Mouse (Mus musculus) small intestine, adult 2 months (tissue): ENCODE measurements at regions not wholly inside any gene's neighbourhood (a gene's known extent, or its start where the extent isn't known, plus 50 kb on each side); places are given as distances from the start of the nearest gene placed in this dataset.

ENCODE experiments used
- H3K27ac ChIP-seq: fragments of 200-500 bp; 2 replicates; pipeline ENCODE4 v1.5.1; 2012; ENCODE audit warnings: low read depth, low read length, control low read depth, inconsistent platforms; ENCODE audit not compliant: insufficient read depth
- H3K27me3 ChIP-seq: fragments of 200-500 bp; 2 replicates; pipeline ENCODE4 v1.6.1; 2012; ENCODE audit warnings: mild to moderate bottlenecking, moderate library complexity, low read length, inconsistent platforms; ENCODE audit not compliant: control insufficient read depth, insufficient read depth
- H3K36me3 ChIP-seq: fragments of 200-500 bp; 2 replicates; pipeline ENCODE4 v1.6.1; 2012; ENCODE audit warnings: mild to moderate bottlenecking, low read length, control low read depth, inconsistent platforms; ENCODE audit not compliant: control insufficient read depth, insufficient read depth
- H3K4me1 ChIP-seq: fragments of 200-500 bp; 2 replicates; pipeline ENCODE4 v1.6.1; 2012; ENCODE audit warnings: low read length, inconsistent platforms, mixed read lengths; ENCODE audit not compliant: control insufficient read depth, insufficient read depth, insufficient read length
- H3K4me3 ChIP-seq: fragments of 200-500 bp; 2 replicates; pipeline ENCODE4 v1.5.1; 2012; ENCODE audit warnings: low read depth, mild to moderate bottlenecking, control low read depth, inconsistent platforms, low read length, moderate library complexity
- CTCF ChIP-seq: fragments of 200-500 bp; IDR thresholded peaks from 2 replicates; pipeline ENCODE4 v1.5.1; 2012; ENCODE audit warnings: low read depth, mild to moderate bottlenecking, control low read depth, inconsistent platforms, low read length, moderate library complexity, mixed read lengths; ENCODE audit not compliant: insufficient replicate concordance, insufficient read length; ENCODE audit errors: extremely low read depth
- POLR2A ChIP-seq: fragments of 200-500 bp; IDR thresholded peaks from 2 replicates; pipeline ENCODE4 v1.6.1; 2012; ENCODE audit warnings: low read depth, mild to moderate bottlenecking, control low read depth, inconsistent platforms, low read length, moderate library complexity
- WGBS: fragments of 180-500 bp; shearing (Covaris S2); methylation state at CpG from one replicate; pipeline ENCODE4 v1.1.7; 2018; 5-methylcytosine and 5-hydroxymethylcytosine counted together

- H3K4me3 ChIP-seq = no peak overlapping the region
- H3K4me1 ChIP-seq = no peaks in the 10 kb centered on the region
- H3K27ac ChIP-seq = no peak overlapping the region
- 60% methylated on average over 2 of the region's 2 CpGs for WGBS
- H3K27me3 ChIP-seq = peaks cover 8% of the 10 kb centered on the region
- TF ChIP-seq CTCF = no peak
- no peak for TF ChIP-seq POLR2A
- no peaks in the 10 kb centered on the region for H3K36me3 ChIP-seq
Measured at GRCm38 (mm10) chr19:45288722-45289121, 53.1 kb upstream of the Lbx1 start.

- no peak overlapping the region for H3K4me3 ChIP-seq
- peaks cover 41% of the 10 kb centered on the region for H3K27me3 ChIP-seq
- 0 out of 2 replicates have a peak, but pooled peaks cover 5% of the 10 kb centered on the region for H3K4me1 ChIP-seq
- TF ChIP-seq POLR2A (no peak), CTCF (peak; percentile 35; the same call in 1 of the 2 replicates)
- WGBS = 31% methylated on average over 3 of the region's 3 CpGs
- H3K36me3 ChIP-seq = no peaks in the 10 kb centered on the region
- no peak overlapping the region for H3K27ac ChIP-seq
Measured at GRCm38 (mm10) chr19:45297812-45298211, 62.2 kb upstream of the Lbx1 start.

- H3K4me3 ChIP-seq = no peak overlapping the region
- H3K4me1 ChIP-seq = 0 out of 2 replicates have a peak, but pooled peaks cover 5% of the 10 kb centered on the region
- H3K27ac ChIP-seq = no peak overlapping the region
- no peak for TF ChIP-seq POLR2A
- no peak for TF ChIP-seq CTCF
- no peaks in the 10 kb centered on the region for H3K36me3 ChIP-seq
- 75% methylated on average over 3 of the region's 3 CpGs for WGBS
- peaks cover 44% of the 10 kb centered on the region for H3K27me3 ChIP-seq
Measured at GRCm38 (mm10) chr19:45299341-45299740, 63.7 kb upstream of the Lbx1 start.

- 47% methylated on average over 5 of the region's 5 CpGs for WGBS
- Histone ChIP-seq H3K4me3 (no peak overlapping the region), H3K27me3 (peaks cover 48% of the 10 kb centered on the region), H3K4me1 (0 out of 2 replicates have a peak, but pooled peaks cover 5% of the 10 kb centered on the region), H3K36me3 (no peaks in the 10 kb centered on the region), H3K27ac (no peak overlapping the region)
- TF ChIP-seq CTCF = no peak
- TF ChIP-seq POLR2A = no peak
Measured at GRCm38 (mm10) chr19:45299768-45300167, 63.8 kb upstream of the Btrc start.

GRCm38 (mm10) chr19:45300691-45301431 lies 62.7 kb upstream of the Btrc start:
- Histone ChIP-seq H3K27ac (no peak overlapping the region), H3K27me3 (peaks cover 47% of the 10 kb centered on the region), H3K36me3 (no peaks in the 10 kb centered on the region), H3K4me3 (peak overlapping the region; percentile 38), H3K4me1 (0 out of 2 replicates have a peak, but pooled peaks cover 5% of the 10 kb centered on the region)
- 5% methylated on average over 22 of the region's 22 CpGs for WGBS
- no peak for TF ChIP-seq POLR2A
- TF ChIP-seq CTCF = no peak

- WGBS = 3% methylated on average over 16 of the region's 16 CpGs
- Histone ChIP-seq H3K4me3 (peak overlapping the region; percentile 47), H3K4me1 (0 out of 2 replicates have a peak, but pooled peaks cover 5% of the 10 kb centered on the region), H3K27ac (no peak overlapping the region), H3K27me3 (peaks cover 45% of the 10 kb centered on the region), H3K36me3 (no peaks in the 10 kb centered on the region)
- no peak for TF ChIP-seq CTCF
- TF ChIP-seq POLR2A = no peak
Measured at GRCm38 (mm10) chr19:45301432-45301732, 62.2 kb upstream of the Btrc start.

GRCm38 (mm10) chr19:45301733-45302547 lies 61.6 kb upstream of the Btrc start:
- H3K4me1 ChIP-seq = 0 out of 2 replicates have a peak, but pooled peaks cover 5% of the 10 kb centered on the region
- 1% methylated on average over 57 of the region's 58 CpGs for WGBS
- no peak overlapping the region for H3K27ac ChIP-seq
- H3K27me3 ChIP-seq = peaks cover 45% of the 10 kb centered on the region
- peak overlapping the region; percentile 47 for H3K4me3 ChIP-seq
- H3K36me3 ChIP-seq = no peaks in the 10 kb centered on the region
- no peak for TF ChIP-seq POLR2A
- TF ChIP-seq CTCF = no peak
